Mouse (Mus musculus) lung, embryonic 14.5 days (tissue): ENCODE results near the gene Tmem115. TPM values are rescaled to one million over a fixed set of nuclear protein-coding genes. Genes with fewer than 3 reads are reported as not detected.

Source experiments
- ATAC-seq: fragments of 200-750 bp; cut with Nextera tagmentation; 2 replicates; pipeline ENCODE4 v1.8.0; 2017; ENCODE audit warnings: mild to moderate bottlenecking, moderate TSS enrichment, moderate library complexity; ENCODE audit not compliant: insufficient read depth
- DNase-seq: peaks from one replicate; pipeline ENCODE4 v3.0.0-alpha.2; 2015
- H3K27ac ChIP-seq: fragments of 300-500 bp; sonication (generic); 2 replicates; pipeline ENCODE4 v1.5.1; 2014; ENCODE audit warnings: low read depth, mild to moderate bottlenecking, moderate library complexity
- H3K27me3 ChIP-seq: fragments of 300-500 bp; sonication (generic); 2 replicates; pipeline ENCODE4 v1.6.1; 2014; ENCODE audit warnings: low read length, control low read depth; ENCODE audit not compliant: insufficient read depth
- H3K36me3 ChIP-seq: fragments of 300-500 bp; sonication (generic); 2 replicates; pipeline ENCODE4 v1.6.1; 2014; ENCODE audit warnings: control low read depth; ENCODE audit not compliant: insufficient read depth
- H3K4me1 ChIP-seq: fragments of 300-500 bp; sonication (generic); 2 replicates; pipeline ENCODE4 v1.6.1; 2014; ENCODE audit warnings: antibody characterized with exemption, control low read depth; ENCODE audit not compliant: insufficient read depth
- H3K4me2 ChIP-seq: fragments of 300-500 bp; sonication (generic); 2 replicates; pipeline ENCODE4 v1.6.1; 2014; ENCODE audit warnings: mild to moderate bottlenecking
- H3K4me3 ChIP-seq: fragments of 300-500 bp; sonication (generic); 2 replicates; pipeline ENCODE4 v1.5.1; 2014; ENCODE audit warnings: low read depth, low read length
- H3K9ac ChIP-seq: fragments of 300-500 bp; sonication (generic); 2 replicates; pipeline ENCODE4 v1.6.1; 2014
- H3K9me3 ChIP-seq: fragments of 300-500 bp; sonication (generic); 2 replicates; pipeline ENCODE4 v1.6.1; 2016; ENCODE audit warnings: low read depth, low read length, control low read depth
- CTCF ChIP-seq: IDR thresholded peaks from 2 replicates; pipeline ENCODE4 v1.5.1; 2016; ENCODE audit warnings: antibody characterized with exemption, low read depth
- WGBS: fragments of 180-500 bp; shearing (Covaris S2); extraction: QIAGEN DNeasy Blood & Tissue Kit; methylation state at CpG from one replicate; pipeline ENCODE4 v1.1.7; 2014; 5-methylcytosine and 5-hydroxymethylcytosine counted together
- polyA plus RNA-seq: library from polyadenylated mRNA; unstranded; fragments of >200 nt; fragmentation: Nextera tagmentation; extraction: Ambion mirVana; gene quantifications from 2 replicates; pipeline ENCODE4 v1.2.1, GENCODE M21; 2014

The Tmem115 gene
- polyA plus RNA-seq, 1 experiment from 2014 or later: 45.3 TPM

DNA sequence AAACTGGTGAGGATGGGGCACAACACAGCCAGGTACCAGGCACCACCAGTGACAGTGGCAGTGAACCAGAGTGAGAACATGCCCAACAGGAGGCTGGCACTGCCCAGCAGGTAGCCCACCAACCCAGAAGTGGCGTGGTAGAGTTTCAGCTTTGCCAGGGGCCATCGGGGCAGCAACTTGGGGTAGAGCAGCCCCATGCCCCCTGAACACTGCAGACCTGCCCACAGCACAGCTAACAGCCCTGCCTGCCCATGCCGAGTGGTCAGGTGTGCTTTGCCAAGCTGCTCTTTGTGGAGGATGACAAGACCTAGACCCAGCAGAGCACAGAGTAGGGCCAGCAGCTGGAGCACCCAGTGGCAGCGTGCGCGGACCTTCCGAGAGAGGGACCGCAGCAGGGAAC is 6.2 kb downstream of the Tmem115 start:
- DNase-seq (no peak), ATAC-seq (no peak)
- Histone ChIP-seq H3K9me3 (no peaks in the 10 kb centered on the region), H3K9ac (no peak overlapping the region), H3K36me3 (peaks cover 55% of the 10 kb centered on the region), H3K4me3 (no peak overlapping the region), H3K4me1 (peaks cover 20% of the 10 kb centered on the region), H3K4me2 (no peak overlapping the region), H3K27me3 (no peaks in the 10 kb centered on the region), H3K27ac (no peak overlapping the region)
- TF ChIP-seq CTCF: no peak
- 94% methylated on average over 8 of the region's 8 CpGs for WGBS

DNA sequence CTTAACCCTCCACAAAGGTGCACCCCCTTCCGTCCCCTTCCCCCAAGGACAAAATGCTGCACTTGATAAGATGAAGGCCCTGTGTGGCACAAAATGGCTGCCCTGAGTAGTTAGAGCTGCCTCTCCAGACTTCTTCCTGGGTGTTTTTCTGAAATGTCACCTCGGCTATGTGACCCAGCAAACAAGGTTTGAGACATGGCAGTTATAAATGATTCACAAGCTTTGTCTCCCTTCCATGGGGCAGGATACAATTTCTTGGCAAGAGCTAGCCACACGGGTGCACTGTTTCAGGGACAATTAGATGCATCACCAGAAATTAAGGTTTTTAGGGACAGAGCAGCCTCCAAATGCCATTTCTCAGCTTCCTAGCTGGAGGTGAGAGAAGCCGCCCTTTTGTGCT is 6.7 kb downstream of the Tmem115 start:
- H3K4me3 ChIP-seq: no peak overlapping the region

DNA sequence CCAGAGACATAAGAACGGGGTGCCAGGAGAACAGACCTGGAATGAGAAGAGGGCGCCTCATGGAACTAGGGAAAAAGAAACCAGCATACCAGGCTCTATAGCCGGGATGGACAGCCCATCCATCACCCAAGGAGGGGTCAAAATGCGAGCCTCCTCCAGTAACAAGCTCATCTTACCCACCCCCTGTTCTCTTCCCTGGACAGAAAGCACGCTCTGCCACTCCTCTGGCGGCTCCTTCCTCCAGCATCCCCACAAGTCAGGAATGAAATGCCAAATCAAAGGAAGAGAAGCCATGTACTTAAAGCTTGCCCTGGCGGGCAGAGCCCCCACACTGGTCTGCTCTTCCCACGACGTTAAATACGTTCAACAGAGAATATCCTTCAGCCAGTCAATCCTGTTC is 7.3 kb downstream of the Tmem115 start:
- no peak overlapping the region; the same call in 1 of the 2 replicates for H3K27ac ChIP-seq
- no peak for TF ChIP-seq CTCF
- DNase-seq (no peak), ATAC-seq (no peak; the same call in 1 of the 2 replicates)
- peak overlapping the region; percentile 97 for H3K4me2 ChIP-seq
- H3K9me3 ChIP-seq: no peaks in the 10 kb centered on the region
- peaks cover 62% of the 10 kb centered on the region for H3K36me3 ChIP-seq
- no peaks in the 10 kb centered on the region for H3K27me3 ChIP-seq
- peak overlapping the region; percentile 32 for H3K9ac ChIP-seq
- peak overlapping the region; percentile 63 for H3K4me3 ChIP-seq
- H3K4me1 ChIP-seq: peaks cover 13% of the 10 kb centered on the region
- WGBS: 18% methylated on average over 10 of the region's 10 CpGs

More for the DNA sequence above, 6.7 kb downstream of the Tmem115 start:
- no peak for ATAC-seq
- Histone ChIP-seq H3K36me3 (peaks cover 59% of the 10 kb centered on the region), H3K4me2 (peak overlapping the region; percentile 97; the same call in 1 of the 2 replicates), H3K4me1 (peaks cover 19% of the 10 kb centered on the region), H3K27me3 (no peaks in the 10 kb centered on the region), H3K9me3 (no peaks in the 10 kb centered on the region), H3K9ac (no peak overlapping the region), H3K27ac (no peak overlapping the region)
- no peak for DNase-seq
- WGBS: 60% methylated on average over 4 of the region's 4 CpGs
- no peak for TF ChIP-seq CTCF

DNA sequence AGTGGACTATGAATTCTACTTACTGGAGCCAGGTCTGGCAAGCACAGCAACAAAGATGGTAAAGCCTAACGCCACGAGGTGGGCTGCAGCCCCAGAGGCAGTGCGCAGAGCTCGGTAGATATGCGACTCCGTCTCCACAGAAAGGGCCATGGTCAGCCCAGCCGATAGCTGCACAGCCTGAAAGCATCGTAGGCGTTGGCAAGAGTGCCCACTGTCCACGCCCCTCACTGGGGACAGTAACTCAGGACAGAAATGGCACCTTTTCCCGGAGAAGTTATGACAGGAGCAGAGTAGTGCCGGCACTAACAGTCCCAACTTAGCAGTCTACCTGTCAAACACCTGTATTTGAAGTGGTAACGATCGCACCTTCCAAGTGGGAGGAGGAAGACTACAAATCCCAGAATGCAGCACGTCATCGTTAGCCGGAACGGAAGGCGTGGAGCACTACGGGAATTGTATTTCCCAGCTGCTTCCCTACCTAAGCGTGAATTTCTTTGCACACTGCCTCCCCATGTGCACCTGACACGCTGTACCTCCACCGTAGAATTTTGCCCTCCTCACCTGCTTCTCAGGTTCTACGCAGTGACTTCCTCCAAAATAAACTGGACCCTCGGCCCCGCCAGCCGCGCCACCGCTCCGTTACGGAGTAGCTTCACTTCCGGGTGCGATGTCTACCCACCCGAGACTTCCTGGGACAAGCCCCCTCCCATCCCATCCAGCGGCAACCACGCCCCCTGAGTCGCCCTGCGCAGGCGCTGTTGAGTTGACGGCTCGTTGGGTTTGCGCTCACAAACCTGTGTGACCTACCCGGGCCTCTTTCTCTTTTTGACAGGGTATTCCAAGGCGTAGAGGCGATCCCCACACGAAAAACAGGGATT is 8.0 kb downstream of the Tmem115 start, which contains the start of the genes Cyb561d2 and Nprl2:
Gene Cyb561d2 (minus strand): TSS at position 720 of the 878 bp plus-strand sequence.
Gene Nprl2 (plus strand): TSS at position 753 of the 878 bp plus-strand sequence.
- Histone ChIP-seq H3K9ac (peak within 1 kb of the TSS; percentile 61), H3K4me3 (peak within 1 kb of the TSS; percentile 63), H3K4me1 (peaks cover 9% of the 10 kb centered on the region; the same call in 1 of the 2 replicates), H3K27me3 (no peaks in the 10 kb centered on the region), H3K36me3 (peaks cover 59% of the 10 kb centered on the region), H3K9me3 (no peaks in the 10 kb centered on the region), H3K27ac (peak within 1 kb of the TSS; percentile 18; the same call in 1 of the 2 replicates), H3K4me2 (peak within 1 kb of the TSS; percentile 97)
- DNase-seq (peak; percentile 96), ATAC-seq (peak; percentile 81)
- TF ChIP-seq CTCF: no peak
- WGBS: under 1% methylated on average over 46 of the region's 46 CpGs

DNA sequence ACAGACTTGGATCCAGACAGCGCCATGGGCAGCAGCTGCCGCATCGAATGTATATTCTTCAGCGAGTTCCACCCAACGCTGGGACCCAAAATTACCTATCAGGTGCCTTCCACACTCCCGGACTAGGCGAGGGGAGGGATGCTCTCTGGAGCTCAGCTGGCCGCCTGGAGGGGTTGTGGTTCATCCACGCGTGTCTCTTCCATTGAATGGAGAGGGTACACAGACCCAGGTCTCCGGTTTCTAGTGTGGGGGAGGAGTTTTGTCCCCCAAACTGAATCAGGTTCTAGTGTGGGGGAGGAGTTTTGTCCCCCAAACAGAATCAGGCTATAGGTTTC is 8.6 kb downstream of the Tmem115 start:
- H3K9ac ChIP-seq: peak overlapping the region; percentile 61
- no peaks in the 10 kb centered on the region for H3K27me3 ChIP-seq
- peak overlapping the region; percentile 63 for H3K4me3 ChIP-seq
- ATAC-seq: peak; percentile 33; the same call in 1 of the 2 replicates
- no peak for TF ChIP-seq CTCF
- H3K36me3 ChIP-seq: peaks cover 52% of the 10 kb centered on the region
- peak overlapping the region; percentile 18; the same call in 1 of the 2 replicates for H3K27ac ChIP-seq
- WGBS: 2% methylated on average over 11 of the region's 11 CpGs
- peak overlapping the region; percentile 97 for H3K4me2 ChIP-seq
- peaks cover 11% of the 10 kb centered on the region for H3K4me1 ChIP-seq
- H3K9me3 ChIP-seq: no peaks in the 10 kb centered on the region
- DNase-seq: no peak

DNA sequence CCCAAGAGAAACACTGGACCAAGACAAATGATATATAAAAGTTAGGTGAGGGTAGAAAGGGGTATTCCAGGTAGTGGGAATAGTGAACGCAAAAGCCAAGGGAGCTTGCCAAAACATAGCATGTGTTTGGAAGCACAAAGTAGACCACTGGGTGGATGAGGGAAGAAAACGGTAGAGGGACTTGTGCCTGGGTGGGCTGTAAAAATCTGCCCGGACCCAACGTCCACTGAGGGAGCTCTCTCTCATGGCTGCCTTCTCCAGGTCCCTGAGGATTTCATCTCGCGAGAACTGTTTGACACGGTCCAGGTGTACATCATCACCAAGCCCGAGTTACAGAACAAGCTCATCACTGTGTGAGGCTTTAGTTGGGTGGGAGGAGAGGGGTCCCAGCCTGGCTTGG is 9.0 kb downstream of the Tmem115 start:
- 33% methylated on average over 8 of the region's 8 CpGs for WGBS
- DNase-seq (no peak), ATAC-seq (no peak)
- Histone ChIP-seq H3K9ac (peak overlapping the region; percentile 61), H3K4me2 (peak overlapping the region; percentile 97), H3K27ac (no peak overlapping the region; the same call in 1 of the 2 replicates), H3K9me3 (no peaks in the 10 kb centered on the region), H3K36me3 (peaks cover 48% of the 10 kb centered on the region), H3K4me3 (peak overlapping the region; percentile 63), H3K27me3 (no peaks in the 10 kb centered on the region), H3K4me1 (peaks cover 14% of the 10 kb centered on the region)
- no peak for TF ChIP-seq CTCF

DNA sequence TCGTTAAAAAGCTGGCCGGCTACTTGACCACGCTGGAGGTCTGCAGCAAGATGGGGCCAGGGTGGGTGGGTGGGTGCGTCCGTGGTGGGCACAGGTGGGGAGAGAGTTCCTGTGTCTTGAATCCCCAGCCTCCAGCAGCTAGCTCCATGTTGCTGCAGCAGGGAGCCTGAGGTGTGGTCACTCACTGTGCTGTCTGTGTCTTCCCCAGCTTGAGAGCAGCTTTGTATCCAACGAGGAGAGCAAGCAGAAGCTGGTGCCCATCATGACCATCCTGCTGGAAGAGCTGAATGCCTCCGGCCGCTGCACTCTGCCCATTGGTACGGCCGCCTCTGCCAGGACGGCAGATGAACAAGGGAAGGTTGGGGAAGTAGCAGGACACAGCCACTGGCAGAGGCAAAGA is 9.6 kb downstream of the Tmem115 start:
- Histone ChIP-seq H3K27ac (no peak overlapping the region), H3K36me3 (peaks cover 43% of the 10 kb centered on the region), H3K27me3 (no peaks in the 10 kb centered on the region), H3K4me3 (0 out of 2 replicates have a peak overlapping the region, but pooled peaks have one; percentile 63), H3K9me3 (no peaks in the 10 kb centered on the region), H3K9ac (no peak overlapping the region), H3K4me1 (peaks cover 14% of the 10 kb centered on the region), H3K4me2 (no peak overlapping the region)
- ATAC-seq: no peak
- TF ChIP-seq CTCF: no peak
- WGBS: 72% methylated on average over 11 of the region's 11 CpGs
- DNase-seq: no peak
